Mouse (Mus musculus): ENCODE measurements at regions not wholly inside any gene's neighbourhood (a gene's known extent, or its start where the extent isn't known, plus 50 kb on each side); places are given as distances from the start of the nearest gene placed in this dataset.

DNA sequence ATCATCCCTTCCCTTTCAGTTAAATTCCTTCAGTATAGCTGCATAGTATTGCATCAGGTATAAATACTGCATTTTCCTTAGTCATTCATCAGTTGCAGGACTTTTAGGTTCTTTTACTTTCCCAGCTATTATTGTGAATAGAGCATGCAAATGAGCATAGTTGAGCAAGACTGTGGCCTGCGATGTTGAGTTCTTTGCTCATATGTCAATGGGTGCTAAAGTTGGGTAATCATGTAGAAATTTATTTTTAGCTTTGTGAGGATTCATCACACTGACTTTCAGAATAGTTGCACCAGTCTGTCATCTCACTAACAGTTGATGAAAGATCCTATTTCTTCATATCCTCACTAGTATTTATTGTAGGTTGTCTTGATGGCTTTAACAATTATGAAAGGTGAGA, 380.3 kb upstream of the Arrdc3 start:
- no peaks in the 10 kb centered on the region for H3K27me3 ChIP-seq
- no peaks in the 10 kb centered on the region for H3K9me3 ChIP-seq (replicated peaks)
- H3K9ac ChIP-seq, result no peak overlapping the region
- 74% methylated on average over 1 of the region's 1 CpGs for WGBS
- H3K4me2 ChIP-seq, result no peak overlapping the region
- H3K4me1 ChIP-seq (replicated peaks), result no peaks in the 10 kb centered on the region
- H3K36me3 ChIP-seq, result no peaks in the 10 kb centered on the region
- no peak overlapping the region for H3K27ac ChIP-seq
- H3K4me3 ChIP-seq, result no peak overlapping the region
- no peak for ATAC-seq (replicated peaks; ENCODE audit: insufficient number of reproducible peaks, insufficient read depth, low FRiP score, low read depth)

DNA sequence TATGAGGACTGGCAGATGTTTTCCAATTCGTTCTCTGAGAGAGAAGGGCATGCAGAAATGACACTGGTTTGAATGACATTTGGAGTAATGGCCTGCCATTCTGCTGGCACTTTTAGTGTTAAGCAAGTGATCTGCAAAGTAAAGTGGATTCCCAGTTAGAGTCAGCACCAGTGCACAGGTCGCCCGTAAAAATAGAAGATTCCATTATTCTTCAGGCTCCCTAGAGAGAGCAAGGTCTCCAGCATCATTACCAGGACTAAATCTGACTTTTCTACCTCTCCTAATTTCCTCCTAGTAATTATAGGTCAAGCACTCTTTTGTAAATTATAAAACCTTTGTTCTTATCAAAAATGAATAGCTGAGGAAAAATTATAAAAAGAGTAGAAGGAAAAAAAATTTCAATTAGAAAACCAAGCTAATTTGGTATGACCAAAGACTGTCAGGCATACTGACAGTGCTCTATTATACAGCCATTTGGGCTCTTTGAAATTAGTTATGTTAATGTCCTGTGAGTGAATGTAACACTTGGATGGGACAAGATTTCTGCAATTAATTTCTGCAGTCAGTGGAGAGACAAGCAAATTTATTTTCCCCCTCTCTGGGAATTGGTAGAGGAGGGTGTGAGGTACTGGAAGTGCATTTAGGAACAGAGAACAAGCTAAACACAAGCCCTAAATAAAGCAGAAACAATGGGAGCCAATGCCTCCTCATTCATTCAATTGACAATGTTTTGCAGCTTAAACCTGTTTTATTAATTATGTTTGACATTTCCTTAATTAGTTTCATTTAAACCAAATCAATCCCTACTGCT, 368.8 kb upstream of the Arrdc3 start:
- no peak for ATAC-seq (replicated peaks; ENCODE audit: insufficient number of reproducible peaks, insufficient read depth, low FRiP score, low read depth)
- WGBS, result 59% methylated on average over 3 of the region's 3 CpGs
- H3K4me1 ChIP-seq (replicated peaks), result no peaks in the 10 kb centered on the region

DNA sequence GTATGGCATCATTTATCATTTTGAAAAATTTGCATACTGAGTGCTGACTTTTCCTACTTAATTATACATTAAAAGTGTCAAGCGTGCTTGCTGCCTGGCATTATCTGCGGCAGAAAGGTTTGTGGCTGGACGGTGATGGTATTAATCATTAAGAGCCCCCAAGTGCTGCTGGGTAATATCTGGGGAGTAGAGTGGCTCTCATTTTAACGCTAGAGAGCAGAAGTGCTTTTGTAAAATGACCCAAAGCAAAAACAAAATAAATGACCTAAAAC, 368.3 kb upstream of the Arrdc3 start:
- no peak for ATAC-seq (replicated peaks; ENCODE audit: insufficient number of reproducible peaks, insufficient read depth, low FRiP score, low read depth)

More for the DNA sequence above, 368.8 kb upstream of the Arrdc3 start:
- Histone ChIP-seq H3K27me3 (no peaks in the 10 kb centered on the region), H3K9me3 (replicated peaks) (no peaks in the 10 kb centered on the region), H3K4me3 (no peak overlapping the region), H3K27ac (no peak overlapping the region), H3K36me3 (no peaks in the 10 kb centered on the region), H3K9ac (no peak overlapping the region), H3K4me2 (no peak overlapping the region)

DNA sequence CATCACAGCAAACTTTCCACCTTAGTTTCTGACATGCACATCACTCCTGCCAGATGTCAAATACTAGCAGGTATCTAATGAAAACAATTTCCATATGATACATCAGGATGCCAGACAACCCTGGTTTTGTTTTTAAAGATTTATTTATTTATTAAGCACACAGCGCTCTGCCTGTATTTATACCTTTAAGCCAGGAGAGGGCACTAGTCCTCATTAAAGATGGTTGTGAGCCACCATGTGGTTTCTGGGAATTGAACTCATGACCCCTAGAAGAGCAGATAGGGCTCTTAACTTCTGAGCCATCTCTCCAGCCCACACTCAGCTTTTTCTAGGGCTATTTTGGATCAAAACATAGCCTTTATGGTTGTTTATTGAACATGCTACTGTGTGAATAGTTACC, 364.3 kb upstream of the Arrdc3 start:
- H3K9ac ChIP-seq, result no peak overlapping the region
- no peaks in the 10 kb centered on the region for H3K27me3 ChIP-seq
- H3K4me1 ChIP-seq (replicated peaks), result no peaks in the 10 kb centered on the region
- ATAC-seq (replicated peaks; ENCODE audit: insufficient number of reproducible peaks, insufficient read depth, low FRiP score, low read depth), result no peak
- 59% methylated on average over 1 of the region's 1 CpGs for WGBS
- H3K9me3 ChIP-seq (replicated peaks), result no peaks in the 10 kb centered on the region
- no peaks in the 10 kb centered on the region for H3K36me3 ChIP-seq
- no peak overlapping the region for H3K4me2 ChIP-seq
- H3K4me3 ChIP-seq, result no peak overlapping the region
- H3K27ac ChIP-seq, result no peak overlapping the region

More for the DNA sequence above, 368.3 kb upstream of the Arrdc3 start:
- no peak overlapping the region for H3K27ac ChIP-seq
- no peaks in the 10 kb centered on the region for H3K9me3 ChIP-seq (replicated peaks)
- H3K36me3 ChIP-seq, result no peaks in the 10 kb centered on the region
- no peak overlapping the region for H3K4me2 ChIP-seq
- H3K4me1 ChIP-seq (replicated peaks), result no peaks in the 10 kb centered on the region
- no peaks in the 10 kb centered on the region for H3K27me3 ChIP-seq
- no peak overlapping the region for H3K9ac ChIP-seq
- WGBS, result 67% methylated on average over 4 of the region's 4 CpGs
- no peak overlapping the region for H3K4me3 ChIP-seq

DNA sequence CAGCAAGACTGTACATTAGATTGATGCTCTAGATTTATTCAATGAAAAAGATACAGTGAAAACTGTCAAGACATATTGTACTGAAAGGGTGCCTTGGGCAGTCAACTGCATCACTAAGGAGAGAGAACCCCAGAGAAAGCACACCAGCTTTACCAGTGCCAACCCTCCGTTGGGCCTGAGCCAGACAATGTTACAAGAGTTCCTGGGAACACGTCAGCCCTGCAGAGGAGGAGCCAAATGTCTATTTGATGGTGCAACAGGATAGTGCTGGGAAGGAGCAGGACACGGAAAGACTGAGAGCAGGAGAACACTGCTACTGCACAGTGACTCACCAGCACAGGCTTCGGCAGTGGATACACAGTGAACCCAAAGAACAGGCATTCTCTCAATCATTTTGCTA, 363.4 kb upstream of the Arrdc3 start:
- H3K4me1 ChIP-seq (replicated peaks), result no peaks in the 10 kb centered on the region
- H3K4me3 ChIP-seq, result no peak overlapping the region
- H3K9ac ChIP-seq, result no peak overlapping the region
- H3K9me3 ChIP-seq (replicated peaks), result no peaks in the 10 kb centered on the region
- ATAC-seq (replicated peaks; ENCODE audit: insufficient number of reproducible peaks, insufficient read depth, low FRiP score, low read depth), result no peak
- no peak overlapping the region for H3K4me2 ChIP-seq
- no peaks in the 10 kb centered on the region for H3K36me3 ChIP-seq
- 51% methylated on average over 4 of the region's 4 CpGs for WGBS
- H3K27me3 ChIP-seq, result no peaks in the 10 kb centered on the region
- H3K27ac ChIP-seq, result no peak overlapping the region

DNA sequence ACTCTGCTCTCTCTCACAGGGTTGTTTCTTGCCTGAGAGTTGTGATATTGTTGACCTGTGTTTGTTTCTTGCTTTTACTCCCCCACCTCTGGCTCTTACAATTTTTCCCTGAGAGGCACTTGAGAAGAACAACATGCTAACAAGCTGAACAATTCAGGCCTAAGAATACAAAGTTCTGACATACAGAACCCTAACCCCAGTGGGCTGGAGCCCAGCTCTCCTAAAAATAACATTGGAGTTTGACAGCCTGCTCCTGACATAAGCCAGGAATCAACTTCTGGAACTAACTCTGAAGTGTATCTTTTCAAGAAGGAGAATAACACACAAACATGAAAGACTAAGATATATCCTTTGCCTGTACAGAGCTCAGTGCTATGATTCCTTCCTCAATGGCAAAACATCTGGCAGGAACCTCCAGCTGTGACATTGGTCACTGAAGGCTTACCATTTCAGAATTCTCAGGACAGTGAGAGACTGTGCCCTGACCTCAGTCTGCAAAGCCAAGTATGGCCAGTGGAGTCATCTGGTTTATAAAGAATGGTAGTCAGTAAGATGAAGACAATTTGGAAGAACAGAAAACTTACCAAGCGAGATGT, 347.3 kb upstream of the Arrdc3 start:
- H3K27ac ChIP-seq, result peak overlapping the region; percentile 83
- H3K9ac ChIP-seq, result no peak overlapping the region
- H3K9me3 ChIP-seq (replicated peaks), result no peaks in the 10 kb centered on the region
- H3K4me2 ChIP-seq, result no peak overlapping the region
- ATAC-seq (replicated peaks; ENCODE audit: insufficient number of reproducible peaks, insufficient read depth, low FRiP score, low read depth), result peak; percentile 86
- WGBS, result 77% methylated on average over 1 of the region's 1 CpGs
- no peak overlapping the region for H3K4me3 ChIP-seq
- peaks cover 5% of the 10 kb centered on the region for H3K4me1 ChIP-seq (replicated peaks)
- no peaks in the 10 kb centered on the region for H3K27me3 ChIP-seq
- H3K36me3 ChIP-seq, result no peaks in the 10 kb centered on the region

DNA sequence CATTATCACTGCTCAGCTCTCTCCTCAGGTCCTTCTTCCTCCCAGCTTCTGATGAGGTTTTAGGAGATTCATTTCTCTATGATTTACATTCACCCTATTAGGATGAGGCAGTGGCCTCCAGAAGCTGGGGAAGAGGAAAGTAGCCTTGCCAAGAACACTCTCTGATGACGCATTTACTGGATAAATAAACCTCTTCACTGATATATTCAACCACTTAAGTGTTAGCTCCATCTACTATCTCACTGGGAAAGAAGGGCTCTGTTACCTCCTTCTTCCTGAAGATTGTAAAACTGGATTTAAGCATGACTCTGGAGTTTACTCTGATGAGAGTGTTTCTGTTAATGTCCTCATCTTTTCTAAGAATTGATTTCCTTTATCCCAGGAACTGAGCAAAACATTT, 338.2 kb upstream of the Arrdc3 start:
- H3K36me3 ChIP-seq, result no peaks in the 10 kb centered on the region
- WGBS, result 48% methylated on average over 1 of the region's 1 CpGs
- no peaks in the 10 kb centered on the region for H3K9me3 ChIP-seq (replicated peaks)
- no peak overlapping the region for H3K4me3 ChIP-seq
- no peaks in the 10 kb centered on the region for H3K4me1 ChIP-seq (replicated peaks)
- H3K4me2 ChIP-seq, result no peak overlapping the region
- H3K27me3 ChIP-seq, result no peaks in the 10 kb centered on the region
- ATAC-seq (replicated peaks; ENCODE audit: insufficient number of reproducible peaks, insufficient read depth, low FRiP score, low read depth), result no peak
- H3K27ac ChIP-seq, result peak overlapping the region; percentile 27; the same call in 1 of the 2 replicates
- H3K9ac ChIP-seq, result no peak overlapping the region

DNA sequence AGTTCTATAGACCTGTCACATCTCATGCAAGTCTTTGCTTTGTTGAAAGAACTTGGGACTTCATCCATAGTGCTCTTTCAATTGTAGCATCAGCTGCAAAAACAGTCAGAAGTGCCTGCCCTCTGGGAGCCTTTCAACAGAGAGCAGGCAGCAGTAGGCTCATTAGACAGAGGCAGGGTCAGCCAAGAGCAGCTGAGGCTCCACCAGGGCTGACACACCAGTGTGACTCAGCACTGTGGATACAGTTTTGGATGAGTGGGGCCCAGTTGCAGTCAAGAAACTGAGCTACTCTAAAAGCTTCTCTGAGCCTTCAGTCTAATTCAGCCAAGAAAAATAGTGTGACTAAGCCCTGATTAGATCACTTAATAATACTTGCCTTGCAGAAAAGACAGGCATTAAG, 326.0 kb upstream of the Arrdc3 start:
- Histone ChIP-seq H3K9ac (no peak overlapping the region), H3K4me2 (no peak overlapping the region), H3K4me3 (no peak overlapping the region), H3K4me1 (replicated peaks) (no peaks in the 10 kb centered on the region), H3K36me3 (no peaks in the 10 kb centered on the region), H3K27ac (no peak overlapping the region), H3K9me3 (replicated peaks) (no peaks in the 10 kb centered on the region), H3K27me3 (no peaks in the 10 kb centered on the region)
- no peak for ATAC-seq (replicated peaks; ENCODE audit: insufficient number of reproducible peaks, insufficient read depth, low FRiP score, low read depth)

Data from heart, embryonic 15.5 days (tissue).